In the genomic region with DNA sequence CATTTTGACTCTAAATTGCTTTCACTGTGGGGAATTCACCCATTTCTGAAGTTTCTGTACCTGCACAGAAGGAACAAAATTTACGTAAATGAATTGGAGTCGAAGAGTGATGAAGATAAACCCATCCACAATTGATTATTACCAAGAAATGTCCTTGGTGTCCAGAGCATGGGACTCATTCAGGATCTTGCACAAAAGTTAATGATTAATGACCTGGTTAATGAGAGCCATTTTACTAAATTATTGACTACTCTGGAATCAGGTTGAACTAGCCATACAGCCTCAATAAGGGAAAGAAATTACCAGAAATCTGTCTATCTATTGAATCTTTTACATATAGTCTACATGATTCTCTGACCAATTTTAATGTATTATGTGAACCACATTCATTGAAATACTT, we compare ENCODE assay signal across 28 mouse cellular contexts.
"Had no signal": no experiment of that assay in that cellular context is flagged by ENCODE, and none has a peak within 500 bp of the region (broad histone marks: within the 10 kb centered on the region; RNA-seq: fewer than 3 reads in every experiment).

No protein-coding gene starts in this region.

- H3K27ac ChIP-seq: embryonic facial prominence, embryonic 10.5 days; embryonic facial prominence, embryonic 12.5 days; embryonic facial prominence, embryonic 13.5 days; embryonic facial prominence, embryonic 15.5 days; forebrain, embryonic 10.5 days; forebrain, embryonic 12.5 days; forebrain, embryonic 13.5 days; forebrain, embryonic 15.5 days; gastrocnemius, adult 2 months had no signal

- ATAC-seq: forebrain, embryonic 13.5 days; forebrain, embryonic 14.5 days; forebrain, embryonic 15.5 days; forebrain, embryonic 16.5 days; forebrain, postnatal 0 days had no signal

- H3K27me3 ChIP-seq: embryonic facial prominence, embryonic 12.5 days; embryonic facial prominence, embryonic 13.5 days; embryonic facial prominence, embryonic 15.5 days; forebrain, embryonic 12.5 days; forebrain, embryonic 13.5 days; forebrain, embryonic 15.5 days had no signal

- H3K4me3 ChIP-seq: embryonic facial prominence, embryonic 10.5 days; embryonic facial prominence, embryonic 12.5 days; embryonic facial prominence, embryonic 13.5 days; embryonic facial prominence, embryonic 15.5 days; erythroblast, embryonic 14.5 days; forebrain, embryonic 10.5 days; forebrain, embryonic 12.5 days; forebrain, embryonic 13.5 days; forebrain, embryonic 15.5 days; gastrocnemius, adult 2 months had no signal

- H3K9ac ChIP-seq: embryonic facial prominence, embryonic 12.5 days; embryonic facial prominence, embryonic 13.5 days; embryonic facial prominence, embryonic 15.5 days; forebrain, embryonic 12.5 days; forebrain, embryonic 13.5 days; forebrain, embryonic 15.5 days; forebrain, postnatal 0 days had no signal

- H3K4me2 ChIP-seq: embryonic facial prominence, embryonic 12.5 days; embryonic facial prominence, embryonic 13.5 days; embryonic facial prominence, embryonic 15.5 days; forebrain, embryonic 12.5 days; forebrain, embryonic 13.5 days; forebrain, embryonic 15.5 days had no signal

- DNase-seq: cerebellum, adult 18-20 months; cerebellum, adult 2 months; cerebellum, adult 8-10 months; cerebellum, adult 9-10 months; cerebellum, adult 9-11 months; cerebellum, postnatal 10 days; cerebellum, postnatal 14 days; cerebellum, postnatal 25 days; cerebellum, postnatal 36 days; embryo, embryonic 11 days; forebrain, postnatal 0 days; gastrocnemius, adult 2 months; gastrocnemius, postnatal 10 days; gastrocnemius, postnatal 14 days; gastrocnemius, postnatal 25 days; gastrocnemius, postnatal 36 days; heart, adult 11 months had no signal

- H3K9me3 ChIP-seq: embryonic facial prominence, embryonic 10.5 days; embryonic facial prominence, embryonic 12.5 days; embryonic facial prominence, embryonic 13.5 days; embryonic facial prominence, embryonic 15.5 days had no signal

- H3K36me3 ChIP-seq: embryonic facial prominence, embryonic 10.5 days; embryonic facial prominence, embryonic 12.5 days; embryonic facial prominence, embryonic 13.5 days; embryonic facial prominence, embryonic 15.5 days; forebrain, embryonic 10.5 days; forebrain, embryonic 12.5 days; forebrain, embryonic 15.5 days had no signal

- H3K4me1 ChIP-seq: embryonic facial prominence, embryonic 10.5 days; embryonic facial prominence, embryonic 12.5 days; embryonic facial prominence, embryonic 13.5 days; embryonic facial prominence, embryonic 15.5 days; forebrain, embryonic 10.5 days; forebrain, embryonic 12.5 days; forebrain, embryonic 13.5 days; forebrain, embryonic 15.5 days had no signal
